Mouse (Mus musculus) lung, adult 2 months (tissue): ENCODE data around the gene Rbbp7.

Experiments used
- CTCF ChIP-seq: fragments of 200-500 bp; IDR thresholded peaks from 2 replicates; pipeline ENCODE4 v1.5.1; 2011; ENCODE audit warnings: mild to moderate bottlenecking, low read length, control low read depth; ENCODE audit not compliant: insufficient read depth
- POLR2A ChIP-seq: fragments of 200-500 bp; IDR thresholded peaks from 2 replicates; pipeline ENCODE4 v1.6.1; 2011; ENCODE audit warnings: low read depth, mild to moderate bottlenecking, control low read depth, low read length, borderline replicate concordance; ENCODE audit errors: extremely low read depth

- TF ChIP-seq POLR2A (no peak), CTCF (no peak)
Measured at GRCm38 (mm10) chrX:162728228-162728627, 32.0 kb upstream of the Rbbp7 start.
